Mouse (Mus musculus) stomach, postnatal 0 days (tissue): ENCODE measurements around the gene Inpp5b.

ENCODE experiments used
- CTCF ChIP-seq: IDR thresholded peaks from 2 replicates; pipeline ENCODE4 v1.5.1; 2016; ENCODE audit warnings: antibody characterized with exemption, low read depth, mild to moderate bottlenecking, moderate library complexity
- EP300 ChIP-seq: optimal IDR thresholded peaks from 2 replicates; pipeline ENCODE3; 2016; ENCODE audit warnings: antibody characterized with exemption

DNA sequence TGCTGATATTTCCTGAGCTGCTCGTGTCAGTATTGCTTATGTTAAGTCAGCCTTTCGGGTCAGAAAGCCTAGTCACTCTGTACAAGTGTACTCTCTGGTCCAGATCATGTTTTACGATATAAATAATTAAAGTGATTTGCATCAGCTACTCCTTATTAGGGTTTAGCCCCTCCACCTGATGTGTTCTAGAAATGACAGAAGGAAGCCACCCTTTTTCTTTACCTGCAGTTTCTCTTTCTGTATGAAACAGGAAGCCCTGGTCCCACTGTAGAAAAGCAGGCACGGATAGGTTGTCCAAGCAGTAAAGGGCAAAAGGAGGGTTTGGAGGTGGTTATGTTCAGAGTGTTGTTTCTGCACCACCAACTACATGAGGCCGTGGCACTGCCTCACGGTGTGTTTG, 61.8 kb downstream of the Inpp5b start:
- TF ChIP-seq EP300 (no peak), CTCF (no peak)
